Mouse (Mus musculus) limb, embryonic 13.5 days (tissue): ENCODE measurements around the gene Atr. TPM values are rescaled to one million over a fixed set of nuclear protein-coding genes. Genes with fewer than 3 reads are reported as not detected.

Experiments used
- ATAC-seq: fragments of 200-750 bp; cut with Nextera tagmentation; 2 replicates; pipeline ENCODE4 v1.8.0; 2017; ENCODE audit warnings: low read depth, moderate number of reproducible peaks, moderate TSS enrichment; ENCODE audit not compliant: low FRiP score
- H3K27ac ChIP-seq: fragments of 300-500 bp; sonication (generic); 2 replicates; pipeline ENCODE4 v1.5.1; 2015; ENCODE audit warnings: inconsistent platforms, mild to moderate bottlenecking, moderate library complexity
- H3K27me3 ChIP-seq: fragments of 300-500 bp; sonication (generic); 2 replicates; pipeline ENCODE4 v1.6.1; 2015; ENCODE audit warnings: mild to moderate bottlenecking, inconsistent platforms
- H3K36me3 ChIP-seq: fragments of 300-500 bp; sonication (generic); 2 replicates; pipeline ENCODE4 v1.6.1; 2015; ENCODE audit warnings: inconsistent platforms, mild to moderate bottlenecking, moderate library complexity
- H3K4me1 ChIP-seq: fragments of 300-500 bp; sonication (generic); 2 replicates; pipeline ENCODE4 v1.6.1; 2015; ENCODE audit warnings: inconsistent platforms
- H3K4me2 ChIP-seq: fragments of 300-500 bp; sonication (generic); replicated peaks from 2 replicates; pipeline ENCODE4 v1.6.1; 2015; ENCODE audit warnings: inconsistent platforms, mild to moderate bottlenecking, moderate library complexity
- H3K4me3 ChIP-seq: fragments of 300-500 bp; sonication (generic); 2 replicates; pipeline ENCODE4 v1.5.1; 2015; ENCODE audit warnings: moderate library complexity, mild to moderate bottlenecking, inconsistent platforms
- H3K9ac ChIP-seq: fragments of 300-500 bp; sonication (generic); 2 replicates; pipeline ENCODE4 v1.6.1; 2015; ENCODE audit warnings: mild to moderate bottlenecking, inconsistent platforms
- H3K9me3 ChIP-seq: fragments of 300-500 bp; sonication (generic); 2 replicates; pipeline ENCODE4 v1.6.1; 2016; ENCODE audit warnings: inconsistent platforms
- WGBS: fragments of 180-500 bp; shearing (Covaris S2); methylation state at CpG from one replicate; pipeline ENCODE4 v1.1.7; 2015; 5-methylcytosine and 5-hydroxymethylcytosine counted together
- polyA plus RNA-seq: library from polyadenylated mRNA; unstranded; fragments of >200 nt; fragmentation: Nextera tagmentation; extraction: Ambion mirVana; gene quantifications from 2 replicates; pipeline ENCODE4 v1.2.1, GENCODE M21; 2015

Atr gene
- polyA plus RNA-seq, 1 experiment from 2014 or later, result 19.6 TPM

GRCm38 (mm10) chr9:95844825-95845460, 12.5 kb upstream of the Atr start, which contains the start of gene Pls1:
Gene Pls1, minus strand, starts transcription at chr9:95845311.
- Histone ChIP-seq H3K9ac (peak within 1 kb of the TSS; percentile 70), H3K27ac (no peak within 1 kb of the TSS), H3K4me2 (peak within 1 kb of the TSS; percentile 94), H3K36me3 (no peaks in the 10 kb centered on the region), H3K27me3 (peaks cover 18% of the 10 kb centered on the region), H3K4me3 (peak within 1 kb of the TSS; percentile 56), H3K9me3 (peaks cover 4% of the 10 kb centered on the region; the same call in 1 of the 2 replicates), H3K4me1 (0 out of 2 replicates have a peak, but pooled peaks cover 3% of the 10 kb centered on the region)
- ATAC-seq, result peak; percentile 87
- under 1% methylated on average over 46 of the region's 46 CpGs for WGBS

DNA sequence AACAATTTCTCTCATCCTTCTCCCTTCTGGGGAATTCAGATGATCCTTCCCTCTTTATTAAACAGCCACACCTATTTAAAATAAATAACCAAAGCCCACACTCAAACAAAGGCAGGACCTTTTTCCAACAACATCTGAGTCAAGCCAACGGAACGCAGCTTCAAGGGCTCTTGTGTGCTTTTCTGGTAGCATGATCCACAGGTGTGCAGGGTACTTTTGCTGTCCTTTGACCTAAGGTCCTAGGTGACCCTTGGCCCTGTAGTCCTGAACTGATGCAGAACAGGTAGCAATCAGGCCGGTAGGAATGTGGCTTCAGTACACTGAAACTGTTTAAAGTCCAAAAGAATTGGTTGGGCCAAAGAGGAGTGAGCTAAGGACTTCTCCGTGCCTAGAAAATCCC, 11.7 kb upstream of the Atr start:
- H3K9ac ChIP-seq, result no peak overlapping the region

GRCm38 (mm10) chr9:95851671-95852070, 5.7 kb upstream of the Atr start:
- Histone ChIP-seq H3K4me1 (no peaks in the 10 kb centered on the region), H3K9ac (0 out of 2 replicates have a peak overlapping the region, but pooled peaks have one; percentile 13), H3K4me2 (no peak overlapping the region), H3K36me3 (no peaks in the 10 kb centered on the region), H3K27ac (no peak overlapping the region), H3K4me3 (no peak overlapping the region), H3K27me3 (no peaks in the 10 kb centered on the region), H3K9me3 (no peaks in the 10 kb centered on the region)
- ATAC-seq, result no peak
- 50% methylated on average over 11 of the region's 11 CpGs for WGBS

More for the DNA sequence above, 11.7 kb upstream of the Atr start:
- WGBS, result 69% methylated on average over 4 of the region's 4 CpGs
- no peak overlapping the region for H3K27ac ChIP-seq
- 0 out of 2 replicates have a peak, but pooled peaks cover 3% of the 10 kb centered on the region for H3K4me1 ChIP-seq
- H3K36me3 ChIP-seq, result no peaks in the 10 kb centered on the region
- peaks cover 18% of the 10 kb centered on the region for H3K27me3 ChIP-seq
- H3K9me3 ChIP-seq, result peaks cover 4% of the 10 kb centered on the region; the same call in 1 of the 2 replicates
- H3K4me3 ChIP-seq, result no peak overlapping the region
- ATAC-seq, result no peak
- peak overlapping the region; percentile 94 for H3K4me2 ChIP-seq

DNA sequence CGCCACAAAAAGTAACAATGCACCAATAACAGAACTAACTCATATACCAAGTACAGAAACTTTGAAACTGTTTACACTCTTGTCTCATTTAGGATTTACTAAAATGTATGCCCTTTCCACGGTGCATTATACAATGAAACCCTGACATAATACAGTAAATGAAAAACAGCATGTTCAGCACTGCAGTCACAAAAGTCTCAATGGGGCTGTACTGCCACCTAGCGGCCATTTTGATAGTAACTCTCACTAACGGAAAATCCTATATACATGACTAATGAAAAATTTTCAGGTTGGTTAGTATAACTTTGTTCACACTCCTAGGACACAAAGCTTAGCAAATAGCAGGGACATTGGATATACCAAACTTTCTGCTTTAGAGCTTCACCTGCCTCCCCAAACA, 4.5 kb upstream of the Atr start:
- 21% methylated on average over 4 of the region's 4 CpGs for WGBS
- H3K4me2 ChIP-seq, result no peak overlapping the region
- no peak overlapping the region for H3K9ac ChIP-seq
- no peaks in the 10 kb centered on the region for H3K36me3 ChIP-seq
- 0 out of 2 replicates have a peak, but pooled peaks cover 2% of the 10 kb centered on the region for H3K4me1 ChIP-seq
- H3K27me3 ChIP-seq, result no peaks in the 10 kb centered on the region
- 0 out of 2 replicates have a peak, but pooled peaks have one; percentile 15 for ATAC-seq
- H3K27ac ChIP-seq, result no peak overlapping the region
- H3K9me3 ChIP-seq, result no peaks in the 10 kb centered on the region
- no peak overlapping the region for H3K4me3 ChIP-seq

DNA sequence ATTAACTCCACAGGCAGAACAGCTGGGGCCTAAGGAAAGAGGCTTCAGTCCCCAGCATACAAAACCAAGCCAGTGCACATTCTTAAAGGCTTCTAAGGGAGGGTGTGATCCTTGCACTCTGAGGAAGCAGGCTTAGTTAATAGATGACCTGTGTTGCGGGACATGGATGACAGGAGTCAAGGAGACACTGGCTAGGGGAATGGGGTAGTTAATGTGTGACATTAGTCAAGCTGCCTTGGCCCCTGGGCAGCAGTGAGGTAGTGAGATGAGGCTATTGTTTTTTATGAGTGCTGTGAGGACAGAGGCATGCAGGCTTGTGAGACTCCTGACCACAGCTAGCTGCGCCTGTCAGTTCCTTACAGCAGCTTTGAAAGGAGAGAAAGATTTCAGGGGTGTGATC, 2.5 kb upstream of the Atr start:
- no peak for ATAC-seq
- Histone ChIP-seq H3K27me3 (no peaks in the 10 kb centered on the region), H3K9ac (no peak overlapping the region), H3K27ac (no peak overlapping the region), H3K36me3 (no peaks in the 10 kb centered on the region), H3K4me2 (no peak overlapping the region), H3K9me3 (no peaks in the 10 kb centered on the region), H3K4me1 (0 out of 2 replicates have a peak, but pooled peaks cover 2% of the 10 kb centered on the region), H3K4me3 (no peak overlapping the region)
- 71% methylated on average over 2 of the region's 2 CpGs for WGBS

GRCm38 (mm10) chr9:95856004-95856403, 1.4 kb upstream of the Atr start:
- 90% methylated on average over 4 of the region's 4 CpGs for WGBS
- Histone ChIP-seq H3K4me2 (no peak overlapping the region), H3K36me3 (no peaks in the 10 kb centered on the region), H3K4me1 (0 out of 2 replicates have a peak, but pooled peaks cover 2% of the 10 kb centered on the region), H3K9me3 (no peaks in the 10 kb centered on the region), H3K4me3 (no peak overlapping the region), H3K27me3 (no peaks in the 10 kb centered on the region), H3K27ac (no peak overlapping the region), H3K9ac (no peak overlapping the region)
- ATAC-seq, result no peak

DNA sequence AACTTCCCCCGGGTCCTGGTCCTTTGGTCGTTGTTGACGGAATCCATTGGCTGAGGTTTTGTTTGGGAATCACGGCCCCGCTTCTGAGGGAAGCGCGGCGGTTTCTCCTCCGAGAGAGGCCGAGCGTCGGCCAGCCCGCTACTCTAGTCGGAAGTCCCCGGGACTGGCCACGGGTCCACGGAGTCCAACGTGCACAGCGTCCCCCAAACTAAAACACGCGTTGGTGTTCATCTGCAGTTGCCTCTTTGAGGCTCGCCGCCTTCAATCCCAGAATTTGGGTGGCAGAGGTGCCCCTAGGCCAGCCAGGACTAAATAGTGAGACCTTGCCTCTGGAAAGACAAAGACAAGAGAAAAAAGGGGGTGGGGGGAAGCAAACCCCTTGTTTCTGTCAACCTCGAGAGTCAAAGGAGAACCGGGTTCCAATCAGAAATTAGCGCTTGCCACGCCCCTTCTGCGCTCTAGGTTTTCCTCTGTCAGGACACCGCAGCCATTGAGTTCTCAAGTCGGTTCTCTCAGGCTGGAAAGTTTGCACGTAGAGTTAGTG, 702 bp downstream of the Atr start:
- peak overlapping the region; percentile 94 for H3K4me3 ChIP-seq
- peak overlapping the region; percentile 73 for H3K27ac ChIP-seq
- peak overlapping the region; percentile 86 for H3K9ac ChIP-seq
- WGBS, result under 1% methylated on average over 31 of the region's 31 CpGs
- H3K36me3 ChIP-seq, result peaks cover 4% of the 10 kb centered on the region; the same call in 1 of the 2 replicates
- peak overlapping the region; percentile 90 for H3K4me2 ChIP-seq
- no peaks in the 10 kb centered on the region for H3K9me3 ChIP-seq
- H3K4me1 ChIP-seq, result 0 out of 2 replicates have a peak, but pooled peaks cover 2% of the 10 kb centered on the region
- ATAC-seq, result peak; percentile 41
- H3K27me3 ChIP-seq, result no peaks in the 10 kb centered on the region

GRCm38 (mm10) chr9:95878246-95878645, 20.8 kb downstream of the Atr start:
- H3K4me1 ChIP-seq, result no peaks in the 10 kb centered on the region
- no peak overlapping the region for H3K4me3 ChIP-seq
- WGBS, result 93% methylated on average over 5 of the region's 5 CpGs
- ATAC-seq, result no peak
- no peak overlapping the region for H3K4me2 ChIP-seq
- no peak overlapping the region for H3K9ac ChIP-seq
- no peaks in the 10 kb centered on the region for H3K27me3 ChIP-seq
- peaks cover 36% of the 10 kb centered on the region for H3K36me3 ChIP-seq
- H3K27ac ChIP-seq, result no peak overlapping the region
- H3K9me3 ChIP-seq, result no peaks in the 10 kb centered on the region

- Histone ChIP-seq H3K9me3 (no peaks in the 10 kb centered on the region), H3K9ac (no peak overlapping the region), H3K36me3 (peaks cover 35% of the 10 kb centered on the region), H3K4me2 (no peak overlapping the region), H3K4me1 (no peaks in the 10 kb centered on the region), H3K27me3 (no peaks in the 10 kb centered on the region), H3K27ac (no peak overlapping the region), H3K4me3 (no peak overlapping the region)
- 93% methylated on average over 2 of the region's 2 CpGs for WGBS
- ATAC-seq, result no peak
These were observed 25.4 kb downstream of the Atr start for GRCm38 (mm10) chr9:95882751-95883150.

DNA sequence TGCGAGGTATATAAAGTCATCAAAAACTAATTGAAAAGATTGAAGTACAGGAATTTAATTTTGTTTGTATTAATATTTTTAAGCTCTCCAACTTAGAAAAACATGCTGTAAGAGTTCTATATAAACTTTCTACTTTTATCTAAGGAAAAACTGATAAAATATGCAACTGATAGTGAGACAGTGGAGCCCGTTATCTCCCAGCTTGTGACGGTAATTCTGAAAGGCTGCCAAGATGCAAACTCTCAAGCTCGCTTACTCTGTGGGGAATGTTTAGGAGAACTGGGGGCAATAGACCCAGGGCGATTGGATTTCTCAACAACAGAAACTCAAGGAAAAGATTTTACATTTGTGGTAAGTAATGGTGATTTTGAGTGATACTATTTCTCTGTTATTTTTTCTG, 40.0 kb downstream of the Atr start:
- no peak for ATAC-seq
- H3K9me3 ChIP-seq, result no peaks in the 10 kb centered on the region
- no peak overlapping the region for H3K27ac ChIP-seq
- H3K36me3 ChIP-seq, result peaks cover 42% of the 10 kb centered on the region
- no peak overlapping the region for H3K4me3 ChIP-seq
- no peak overlapping the region for H3K4me2 ChIP-seq
- WGBS, result 86% methylated on average over 5 of the region's 5 CpGs
- no peak overlapping the region for H3K9ac ChIP-seq
- no peaks in the 10 kb centered on the region for H3K4me1 ChIP-seq
- no peaks in the 10 kb centered on the region for H3K27me3 ChIP-seq

- no peaks in the 10 kb centered on the region for H3K4me1 ChIP-seq
- no peaks in the 10 kb centered on the region for H3K9me3 ChIP-seq
- no peak for ATAC-seq
These were observed 75.5 kb downstream of the Atr start for GRCm38 (mm10) chr9:95932855-95933254.

GRCm38 (mm10) chr9:95953658-95954057, 96.3 kb downstream of the Atr start:
- H3K27ac ChIP-seq, result no peak overlapping the region
- peak overlapping the region; percentile 71 for H3K4me3 ChIP-seq
- H3K4me2 ChIP-seq, result peak overlapping the region; percentile 81
- H3K27me3 ChIP-seq, result no peaks in the 10 kb centered on the region
- 74% methylated on average over 4 of the region's 4 CpGs for WGBS
- peaks cover 9% of the 10 kb centered on the region; the same call in 1 of the 2 replicates for H3K36me3 ChIP-seq
- H3K9ac ChIP-seq, result no peak overlapping the region
- ATAC-seq, result no peak
- peaks cover 12% of the 10 kb centered on the region for H3K4me1 ChIP-seq
- no peaks in the 10 kb centered on the region for H3K9me3 ChIP-seq

More at GRCm38 (mm10) chr9:95932855-95933254, 75.5 kb downstream of the Atr start:
- H3K27me3 ChIP-seq, result no peaks in the 10 kb centered on the region
- H3K36me3 ChIP-seq, result peaks cover 26% of the 10 kb centered on the region
- no peak overlapping the region for H3K9ac ChIP-seq
- H3K4me3 ChIP-seq, result no peak overlapping the region
- no peak overlapping the region for H3K27ac ChIP-seq
- no peak overlapping the region for H3K4me2 ChIP-seq
